Mouse (Mus musculus) layer of hippocampus, adult 2 months (tissue): ENCODE results near the gene Olfr61. TPM values are rescaled to one million over a fixed set of nuclear protein-coding genes. Genes with fewer than 3 reads are reported as not detected.
"Not testable (repeated sequence)": the region's sequence is repeated elsewhere in the genome, so short reads cannot be mapped to it uniquely, and the experiment has no call there.

Source experiments
- DNase-seq, 2 experiments: peaks; one replicate each; pipeline ENCODE4 v3.0.0; 2022; ENCODE audit warnings: low spot score in 2 of 2
- H3K27ac ChIP-seq: fragments of 200-600 bp; 2 replicates; pipeline ENCODE4 v1.8.1; 2022
- H3K4me3 ChIP-seq: fragments of 200-600 bp; 2 replicates; pipeline ENCODE4 v1.8.1; 2022; ENCODE audit warnings: mild to moderate bottlenecking
- CTCF ChIP-seq: fragments of 200-600 bp; conservative IDR thresholded peaks from 2 replicates; pipeline ENCODE4 v1.8.1; 2022; ENCODE audit warnings: antibody characterized with exemption, mild to moderate bottlenecking, moderate library complexity
- long read RNA-seq, 2 experiments: library from polyadenylated mRNA; stranded (forward); transcript quantifications; one replicate each; pipeline ENCODE4 v2.0.0; 2021; ENCODE audit warnings: borderline mapping rate in 2 of 2
- total RNA-seq, 2 experiments: library from RNA; stranded (reverse); gene quantifications; 2 replicates each; pipeline ENCODE4 v1.2.3; 2021

The Olfr61 gene
- total RNA-seq, result under 1 TPM in 1 of 2 experiments, not detected in 1; 0.29 TPM
- long read RNA-seq, experiment 1, result 0 reads
- long read RNA-seq, experiment 2, result 0 reads

DNA sequence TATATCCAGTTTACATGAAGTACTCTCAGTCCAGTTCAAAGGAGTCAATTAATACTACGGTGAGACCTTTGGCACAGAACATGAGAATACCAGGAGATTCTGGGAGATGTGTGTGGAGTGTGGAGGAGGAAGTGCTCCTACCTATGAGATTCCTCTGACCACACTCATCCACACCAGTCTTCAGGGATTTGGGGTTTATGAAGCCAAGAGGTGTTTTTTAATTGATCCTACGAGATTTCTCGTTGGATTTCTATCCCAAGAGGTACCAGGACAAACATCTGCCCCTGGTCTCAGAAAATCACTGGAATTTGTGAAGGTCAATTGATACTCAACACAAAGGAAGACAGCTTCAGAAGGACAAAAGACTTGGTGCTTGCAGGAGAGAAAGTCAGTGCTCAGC is at the start of gene Olfr61:
Olfr61 (plus strand) TSS at position 301 of the 400 bp plus-strand sequence.
- H3K4me3 ChIP-seq, DNase-seq, H3K27ac ChIP-seq: not testable (repeated sequence)

DNA sequence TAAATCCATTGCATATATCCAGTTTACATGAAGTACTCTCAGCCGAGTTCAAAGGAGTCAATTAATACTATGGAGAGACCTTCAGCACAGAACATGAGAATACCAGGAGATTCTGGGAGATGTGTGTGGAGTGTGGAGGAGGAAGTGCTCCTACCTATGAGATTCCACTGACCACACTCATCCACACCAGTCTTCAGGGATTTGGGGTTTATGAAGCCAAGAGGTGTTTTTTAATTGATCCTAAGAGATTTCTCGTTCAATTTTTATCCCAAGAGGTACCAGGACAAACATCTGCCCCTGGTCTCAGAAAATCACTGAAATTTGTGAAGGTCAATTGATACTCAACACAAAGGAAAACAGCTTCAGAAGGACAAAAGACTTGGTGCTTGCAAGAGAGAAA is 27.8 kb upstream of the Olfr61 start, which contains the start of gene Olfr46:
Olfr46 (plus strand) TSS at position 301 of the 400 bp plus-strand sequence.
- H3K4me3 ChIP-seq, DNase-seq: not testable (repeated sequence)

DNA sequence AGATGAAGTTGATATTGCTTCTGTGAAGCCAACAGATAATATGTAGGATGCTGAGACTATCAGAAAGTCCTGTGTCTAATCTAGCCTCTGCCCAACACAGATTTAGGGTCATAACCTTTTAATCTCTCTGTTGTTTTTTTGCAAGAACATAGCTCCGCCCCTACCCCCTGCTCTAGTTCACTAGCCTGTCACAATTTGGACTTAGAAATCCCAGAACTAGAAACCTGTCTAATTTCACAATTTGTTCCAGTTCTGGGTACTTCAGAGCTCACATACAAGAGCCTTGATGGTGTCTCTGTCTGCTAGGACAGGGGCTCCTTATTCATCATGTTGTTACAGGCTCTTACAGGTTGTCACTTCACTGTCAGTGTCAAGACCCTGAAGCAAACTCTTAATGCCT is 1.8 kb downstream of the Olfr61 start:
- no peak for TF ChIP-seq CTCF
- no peak for DNase-seq
- no peak overlapping the region for H3K4me3 ChIP-seq
- no peak overlapping the region for H3K27ac ChIP-seq

More for the DNA sequence above, 27.8 kb upstream of the Olfr61 start, which contains the start of gene Olfr46:
- H3K27ac ChIP-seq, result not testable (repeated sequence)

DNA sequence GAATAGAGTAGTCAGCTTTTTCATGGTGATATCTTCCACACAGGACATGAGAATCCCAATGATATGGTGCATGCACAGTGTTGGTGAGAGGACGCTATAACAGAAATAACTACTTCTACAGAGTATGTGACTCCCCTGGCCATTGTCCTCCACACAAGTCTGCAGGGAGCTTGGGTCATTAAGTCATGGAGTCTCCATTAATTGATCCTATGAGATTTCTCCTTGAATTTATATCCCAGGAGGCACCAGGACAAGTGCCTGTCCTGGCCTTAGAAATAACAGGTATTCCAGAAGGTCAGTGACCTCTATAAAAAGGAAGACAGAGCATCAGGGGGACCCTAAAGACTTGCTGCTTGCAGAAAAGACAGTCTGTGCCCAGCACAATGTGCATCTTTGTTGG is 17.4 kb downstream of the Olfr61 start, which contains the start of gene Olfr53:
Olfr53 (plus strand) TSS at position 301 of the 400 bp plus-strand sequence.
- TF ChIP-seq CTCF, result no peak
- no peak within 1 kb of the TSS for H3K27ac ChIP-seq
- DNase-seq, result no peak
- H3K4me3 ChIP-seq, result no peak within 1 kb of the TSS

DNA sequence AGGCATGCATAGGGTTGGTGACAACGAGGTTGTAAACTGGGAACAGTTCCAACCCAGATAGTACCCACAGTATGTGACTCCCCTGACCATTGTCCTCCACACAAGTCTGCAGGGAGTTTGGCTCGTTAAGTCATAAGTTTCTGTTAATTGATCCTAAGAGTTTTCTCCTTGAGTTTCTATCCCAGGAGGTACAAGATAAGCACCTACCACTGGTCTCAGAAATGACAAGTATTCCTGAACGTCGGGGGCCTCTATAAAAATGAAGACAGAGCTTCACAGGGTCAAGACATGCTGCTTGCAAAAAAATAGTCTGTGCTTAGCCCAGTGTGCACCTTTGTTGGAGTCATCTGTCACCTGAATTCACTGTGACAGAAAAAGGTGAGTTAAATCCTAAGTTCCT is 30.9 kb downstream of the Olfr61 start, which contains the start of gene Olfr539:
Olfr539 (plus strand) TSS at position 301 of the 400 bp plus-strand sequence.
- Histone ChIP-seq H3K27ac (no peak within 1 kb of the TSS), H3K4me3 (no peak within 1 kb of the TSS)
- no peak for DNase-seq
- no peak for TF ChIP-seq CTCF

DNA sequence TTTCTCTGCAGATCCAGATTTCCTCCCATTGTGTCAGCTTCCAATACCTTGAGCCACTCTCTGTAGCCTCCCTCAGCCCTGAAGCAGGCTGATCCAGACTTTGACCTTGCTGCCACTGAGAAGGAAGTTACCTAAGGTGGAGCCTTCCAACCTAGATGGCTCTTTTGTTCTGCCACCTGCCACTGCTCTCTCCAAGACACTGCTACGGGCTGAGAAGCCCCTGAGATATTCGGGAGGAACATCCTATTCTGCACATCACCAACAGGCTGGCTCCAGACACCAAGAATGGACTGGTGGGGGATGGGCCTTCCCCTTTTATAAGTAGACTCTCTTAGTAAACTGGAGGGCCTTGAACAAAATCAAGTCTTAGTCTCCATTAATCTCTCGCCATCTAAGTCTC is 41.9 kb downstream of the Olfr61 start:
- not testable (repeated sequence) for DNase-seq, H3K4me3 ChIP-seq, H3K27ac ChIP-seq

DNA sequence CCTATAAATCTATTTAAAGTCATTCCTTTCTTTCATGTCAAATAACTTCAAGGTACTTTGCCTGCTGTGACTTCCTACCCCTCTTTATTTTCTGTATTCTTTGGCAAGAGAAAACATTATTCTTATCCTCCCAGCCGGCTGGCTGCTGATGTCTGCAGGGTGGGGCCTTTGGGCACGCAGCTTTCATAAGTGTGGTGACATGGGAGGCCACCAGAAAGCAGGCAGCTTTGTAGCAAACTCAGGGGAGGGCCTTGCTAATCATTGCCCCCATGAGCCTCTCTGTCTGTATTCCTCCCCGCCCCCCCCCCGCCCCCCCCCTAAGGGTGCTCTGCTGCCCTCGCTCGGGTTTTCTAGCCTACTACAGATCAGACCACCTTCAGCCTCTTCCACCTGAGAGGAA is 47.1 kb downstream of the Olfr61 start:
- Histone ChIP-seq H3K27ac (peak overlapping the region; percentile 81), H3K4me3 (peak overlapping the region; percentile 33; the same call in 1 of the 2 replicates)
- TF ChIP-seq CTCF, result peak; percentile 20; the same call in 1 of the 2 replicates
- no peak for DNase-seq

DNA sequence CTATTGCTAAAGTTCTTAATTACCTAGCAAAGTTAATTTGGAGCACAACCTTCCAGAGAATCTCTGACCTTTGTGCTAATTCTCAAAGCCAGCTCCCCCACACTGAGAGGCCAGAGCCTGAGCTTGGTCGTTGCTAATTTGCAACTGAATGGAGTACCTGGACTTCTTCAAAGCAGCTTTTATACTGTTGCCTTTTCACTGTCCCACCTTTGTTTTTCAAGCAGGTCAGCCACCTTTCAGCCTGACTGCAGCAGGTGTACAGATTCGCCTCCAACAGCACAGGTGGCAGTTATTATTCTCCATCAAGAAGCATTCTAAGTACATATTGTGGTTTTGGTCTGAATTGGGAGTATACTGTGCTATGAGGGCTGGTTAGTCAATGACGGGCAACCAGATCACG is 50.8 kb downstream of the Olfr61 start:
- H3K4me3 ChIP-seq, H3K27ac ChIP-seq, DNase-seq: not testable (repeated sequence)

DNA sequence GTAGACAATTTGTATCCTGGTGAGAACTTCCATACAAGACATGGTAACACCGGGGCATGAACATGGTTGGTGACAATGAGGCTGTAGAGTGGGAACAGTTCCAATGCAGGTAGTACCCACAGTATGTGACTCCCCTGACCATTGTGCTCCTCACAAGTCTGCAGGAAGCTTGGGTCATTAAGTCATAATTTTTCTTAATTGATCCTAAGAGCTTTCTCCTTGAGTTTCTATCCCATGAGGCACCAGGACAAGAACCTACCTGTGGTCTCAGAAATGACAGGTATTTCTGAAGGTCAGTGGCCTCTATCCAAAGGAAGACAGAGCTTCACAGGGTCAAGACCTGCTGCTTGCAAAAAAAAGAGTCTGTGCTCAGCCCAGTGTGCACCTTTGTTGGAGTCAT is 52.9 kb downstream of the Olfr61 start, which contains the start of gene Olfr45:
Olfr45 (plus strand) TSS at position 301 of the 400 bp plus-strand sequence.
- Histone ChIP-seq H3K4me3 (no peak within 1 kb of the TSS), H3K27ac (no peak within 1 kb of the TSS)
- no peak for TF ChIP-seq CTCF
- no peak for DNase-seq

Other genes with a start within 250 kb of the Olfr61 start
- gene Olfr531, start 226.1 kb upstream of the Olfr61 start, total RNA-seq, result not detected
- not detected for gene Olfr532, start 207.3 kb upstream of the Olfr61 start, total RNA-seq
- not detected for gene Olfr533, start 165.6 kb upstream of the Olfr61 start, total RNA-seq
- gene Olfr535, start 144.8 kb upstream of the Olfr61 start, total RNA-seq, result under 1 TPM; 0.20 to 0.25 TPM
- not detected for gene Olfr536, start 121.6 kb upstream of the Olfr61 start, total RNA-seq
- under 1 TPM in 1 of 2 experiments, not detected in 1; 0.25 TPM for gene Olfr538, start 61.1 kb upstream of the Olfr61 start, total RNA-seq
- under 1 TPM; 0.31 to 0.37 TPM for gene Olfr46, start 27.7 kb upstream of the Olfr61 start, total RNA-seq
- gene Olfr53, start 17.5 kb downstream of the Olfr61 start, total RNA-seq, result under 1 TPM in 1 of 2 experiments, not detected in 1; 0.34 TPM
- gene Olfr539, start 31.0 kb downstream of the Olfr61 start, total RNA-seq, result under 1 TPM; 0.20 to 0.23 TPM
- under 1 TPM; 0.12 to 0.13 TPM for gene Olfr45, start 53.0 kb downstream of the Olfr61 start, total RNA-seq
- gene Olfr541, start 68.3 kb downstream of the Olfr61 start, total RNA-seq, result not detected
- gene Cyp2e1, start 134.8 kb downstream of the Olfr61 start, total RNA-seq, result not detected
- not detected for gene Syce1, start 158.9 kb downstream of the Olfr61 start, total RNA-seq
- 10 to 100 TPM; 10.7 to 18.0 TPM for gene Zfp941, start 193.2 kb downstream of the Olfr61 start, total RNA-seq
- 1 to 10 TPM; 1.1 to 1.4 TPM for gene Urah, start 206.0 kb downstream of the Olfr61 start, total RNA-seq
- not detected for gene Scgb1c1, start 216.6 kb downstream of the Olfr61 start, total RNA-seq
- gene Odf3, start 218.8 kb downstream of the Olfr61 start, total RNA-seq, result not detected
- gene Gm45785, start 227.4 kb downstream of the Olfr61 start, total RNA-seq, result 1 to 10 TPM in 1 of 2 experiments, not detected in 1; 1.8 TPM
- 10 to 100 TPM; 78.2 to 82.8 TPM for gene Ric8a, start 228.0 kb downstream of the Olfr61 start, total RNA-seq
- 10 to 100 TPM; 25.1 to 28.3 TPM for gene Bet1l, start 228.6 kb downstream of the Olfr61 start, total RNA-seq